Mouse (Mus musculus): ENCODE measurements at regions not wholly inside any gene's neighbourhood (a gene's known extent, or its start where the extent isn't known, plus 50 kb on each side); places are given as distances from the start of the nearest gene placed in this dataset.

GRCm38 (mm10) chr7:60622271-60623249, 482.5 kb upstream of the Snrpn start:
- peak; percentile 24 for DNase-seq (ENCODE audit: low read depth, low spot score)

DNA sequence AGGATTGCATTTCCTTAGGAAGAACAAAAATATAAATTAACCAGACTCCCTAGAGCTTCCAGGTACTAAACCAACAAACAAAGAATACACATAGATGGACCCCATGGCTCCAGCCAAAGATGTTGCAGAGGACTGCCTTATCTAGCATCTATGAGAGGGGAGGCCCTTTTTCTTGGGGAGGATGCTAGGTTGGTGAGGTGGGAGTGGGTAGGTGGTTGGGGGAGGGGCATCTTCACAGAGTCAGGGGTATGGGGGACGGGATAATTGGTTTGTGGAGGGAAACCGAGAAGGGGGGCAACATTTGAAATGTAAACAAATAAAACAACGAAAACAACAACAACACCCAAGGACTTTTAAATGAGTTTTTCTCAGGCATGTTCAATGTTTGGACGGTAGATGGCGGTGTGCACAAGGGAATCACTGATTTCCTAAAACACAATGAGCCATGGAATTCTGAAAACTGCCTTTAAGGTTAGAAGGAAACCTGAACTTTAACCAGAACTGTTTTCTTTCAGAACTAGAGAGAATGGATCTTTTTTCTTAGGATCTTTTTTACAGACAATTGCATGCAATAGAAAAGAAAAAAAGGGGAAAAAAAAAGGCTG, 477.2 kb upstream of the Snrpn start:
- peak; percentile 28 for DNase-seq (ENCODE audit: low read depth, low spot score)

Measured in forelimb bud, embryonic 11.5 days (tissue).